Mouse (Mus musculus): Measurements from ENCODE around the gene Fam71e1.

Fam71e1 gene

GRCm38 (mm10) chr7:44497361-44498055, 1.1 kb downstream of the Fam71e1 start:
- DNase-seq (ENCODE audit: low read depth, low spot score) = no peak

- DNase-seq (ENCODE audit: low read depth, low spot score) = no peak
Observed at GRCm38 (mm10) chr7:44498922-44499321, 2.5 kb downstream of the Fam71e1 start.

- DNase-seq (ENCODE audit: low read depth, low spot score) = peak; percentile 65
Observed at GRCm38 (mm10) chr7:44500046-44500445, 3.7 kb downstream of the Fam71e1 start.

- peak; percentile 82 for DNase-seq (ENCODE audit: low read depth, low spot score)
Observed at GRCm38 (mm10) chr7:44501563-44502115, 5.3 kb downstream of the Fam71e1 start.

GRCm38 (mm10) chr7:44507491-44507890, 11.1 kb downstream of the Fam71e1 start:
- DNase-seq (ENCODE audit: low read depth, low spot score) = no peak

GRCm38 (mm10) chr7:44519240-44519913, 23.0 kb downstream of the Fam71e1 start:
- peak; percentile 72 for DNase-seq (ENCODE audit: low read depth, low spot score)

- DNase-seq (ENCODE audit: low read depth, low spot score) = no peak
Observed at GRCm38 (mm10) chr7:44520990-44521389, 24.6 kb downstream of the Fam71e1 start.

- peak; percentile 77 for DNase-seq (ENCODE audit: low read depth, low spot score)
Observed at GRCm38 (mm10) chr7:44521710-44522109, 25.3 kb downstream of the Fam71e1 start.

GRCm38 (mm10) chr7:44523056-44523455, 26.7 kb downstream of the Fam71e1 start:
- no peak for DNase-seq (ENCODE audit: low read depth, low spot score)

GRCm38 (mm10) chr7:44524502-44524901, 28.1 kb downstream of the Fam71e1 start, which contains the start of gene Mybpc2:
TSS of gene Mybpc2 (minus strand) at chr7:44524656.
- DNase-seq (ENCODE audit: low read depth, low spot score) = peak; percentile 43

GRCm38 (mm10) chr7:44525126-44525832, 28.9 kb downstream of the Fam71e1 start:
- peak; percentile 56 for DNase-seq (ENCODE audit: low read depth, low spot score)

GRCm38 (mm10) chr7:44526414-44527154, 30.2 kb downstream of the Fam71e1 start:
- no peak for DNase-seq (ENCODE audit: low read depth, low spot score)

- peak; percentile 73 for DNase-seq (ENCODE audit: low read depth, low spot score)
Observed at GRCm38 (mm10) chr7:44527483-44528398, 31.4 kb downstream of the Fam71e1 start.

- DNase-seq (ENCODE audit: low read depth, low spot score) = no peak
Observed at GRCm38 (mm10) chr7:44529518-44529917, 33.1 kb downstream of the Fam71e1 start.

GRCm38 (mm10) chr7:44530507-44530906, 34.1 kb downstream of the Fam71e1 start:
- DNase-seq (ENCODE audit: low read depth, low spot score) = no peak

GRCm38 (mm10) chr7:44531207-44531606, 34.8 kb downstream of the Fam71e1 start:
- DNase-seq (ENCODE audit: low read depth, low spot score) = no peak

GRCm38 (mm10) chr7:44531946-44532732, 35.8 kb downstream of the Fam71e1 start, which contains the start of gene Spib:
TSS of gene Spib (minus strand) at chr7:44532071.
- no peak for DNase-seq (ENCODE audit: low read depth, low spot score)

GRCm38 (mm10) chr7:44532918-44533745, 36.8 kb downstream of the Fam71e1 start:
- no peak for DNase-seq (ENCODE audit: low read depth, low spot score)

GRCm38 (mm10) chr7:44533746-44534045, 37.3 kb downstream of the Fam71e1 start:
- no peak for DNase-seq (ENCODE audit: low read depth, low spot score)
